Mouse (Mus musculus): ENCODE results near the gene Pola2. TPM values are rescaled to one million over a fixed set of nuclear protein-coding genes. Genes with fewer than 3 reads are reported as not detected.
A peak's percentile ranks its signal among the peaks of the same experiment; 100 is the strongest.

Pola2 gene
- polyA plus RNA-seq, 1 experiment: 26.2 TPM

DNA sequence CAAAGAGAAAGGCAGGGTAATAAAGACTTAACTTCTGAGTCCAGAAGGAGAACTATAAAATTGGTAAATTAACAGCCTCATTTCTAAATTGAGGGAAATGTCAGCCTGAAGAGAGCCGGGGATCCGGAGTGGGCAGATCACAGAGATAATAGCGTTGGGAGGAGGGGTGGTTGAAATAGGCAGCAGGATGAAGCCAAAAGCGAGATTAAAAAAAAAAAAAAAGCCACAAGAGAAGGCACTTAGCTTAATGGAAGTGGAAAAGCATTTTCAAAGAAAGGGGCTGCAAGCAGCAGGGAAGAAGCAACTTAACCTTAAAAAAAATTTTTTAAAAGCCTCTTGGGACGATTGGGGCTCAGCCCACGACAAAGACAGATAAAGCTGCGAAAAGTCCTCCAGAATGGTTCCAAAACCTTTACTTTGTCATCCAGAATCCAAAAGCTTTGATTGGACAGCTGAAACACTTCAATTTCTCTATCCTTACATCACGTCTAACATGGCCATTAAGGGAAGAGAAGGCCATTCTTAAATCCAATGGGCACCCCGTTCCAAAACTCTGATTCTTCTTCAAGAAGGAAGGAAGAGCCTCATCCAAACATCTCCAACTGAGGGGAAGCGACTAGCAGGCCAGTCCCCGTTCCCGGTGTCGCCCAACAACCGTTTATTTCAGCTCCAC is 52.4 kb downstream of the Pola2 start:
- H3K27ac ChIP-seq (ENCODE audit: insufficient read depth, low read depth, low read length): peak overlapping the region; percentile 74
- peaks cover 22% of the 10 kb centered on the region for H3K4me1 ChIP-seq (ENCODE audit: control insufficient read depth, insufficient read depth, low read length)
- 0 out of 2 replicates have a peak, but pooled peaks cover under 1% of the 10 kb centered on the region for H3K36me3 ChIP-seq (ENCODE audit: control insufficient read depth, insufficient read depth, low read length)
- no peak for DNase-seq
- TF ChIP-seq CTCF (conservative IDR thresholded peaks at IDR 0.05; ENCODE audit: insufficient read depth, insufficient read length, low read depth, low read length): no peak
- TF ChIP-seq POLR2A (IDR thresholded peaks at IDR 0.05; ENCODE audit: low read depth, low read length): no peak
- no peaks in the 10 kb centered on the region for H3K27me3 ChIP-seq (replicated peaks; ENCODE audit: control insufficient read depth, insufficient read depth, low read length)
- 3% methylated on average over 14 of the region's 14 CpGs for WGBS
- peak overlapping the region; percentile 82 for H3K4me3 ChIP-seq (ENCODE audit: insufficient read depth, low read depth, low read length)

DNA sequence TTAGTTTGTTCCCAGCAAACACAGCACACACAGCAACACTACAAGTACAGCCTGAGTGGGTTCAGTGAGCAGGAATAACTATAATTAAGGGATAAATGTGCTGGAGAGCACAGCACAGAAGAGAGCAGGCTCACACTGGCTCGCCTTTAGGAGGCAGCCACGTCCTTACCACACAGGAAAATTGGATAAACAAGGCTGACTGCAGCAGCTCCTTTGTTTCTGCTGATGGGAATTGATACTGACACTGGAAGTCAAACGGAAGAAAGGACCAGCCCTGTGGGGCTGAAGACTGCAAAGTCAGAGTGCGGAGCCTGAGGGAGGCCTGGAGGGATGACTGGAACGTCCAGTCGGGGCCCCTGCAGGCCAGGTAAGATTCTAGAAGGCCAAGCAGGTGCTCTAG is 53.8 kb downstream of the Pola2 start:
- H3K36me3 ChIP-seq (ENCODE audit: control insufficient read depth, insufficient read depth, low read length): 0 out of 2 replicates have a peak, but pooled peaks cover 3% of the 10 kb centered on the region
- H3K27ac ChIP-seq (ENCODE audit: insufficient read depth, low read depth, low read length): peak overlapping the region; percentile 24
- TF ChIP-seq CTCF (conservative IDR thresholded peaks at IDR 0.05; ENCODE audit: insufficient read depth, insufficient read length, low read depth, low read length): peak; percentile 28; the same call in 1 of the 2 replicates
- TF ChIP-seq POLR2A (IDR thresholded peaks at IDR 0.05; ENCODE audit: low read depth, low read length): no peak
- no peak overlapping the region; the same call in 1 of the 2 replicates for H3K4me3 ChIP-seq (ENCODE audit: insufficient read depth, low read depth, low read length)
- no peak for DNase-seq
- peaks cover 22% of the 10 kb centered on the region for H3K4me1 ChIP-seq (ENCODE audit: control insufficient read depth, insufficient read depth, low read length)
- 23% methylated on average over 6 of the region's 6 CpGs for WGBS
- H3K27me3 ChIP-seq (replicated peaks; ENCODE audit: control insufficient read depth, insufficient read depth, low read length): no peaks in the 10 kb centered on the region

DNA sequence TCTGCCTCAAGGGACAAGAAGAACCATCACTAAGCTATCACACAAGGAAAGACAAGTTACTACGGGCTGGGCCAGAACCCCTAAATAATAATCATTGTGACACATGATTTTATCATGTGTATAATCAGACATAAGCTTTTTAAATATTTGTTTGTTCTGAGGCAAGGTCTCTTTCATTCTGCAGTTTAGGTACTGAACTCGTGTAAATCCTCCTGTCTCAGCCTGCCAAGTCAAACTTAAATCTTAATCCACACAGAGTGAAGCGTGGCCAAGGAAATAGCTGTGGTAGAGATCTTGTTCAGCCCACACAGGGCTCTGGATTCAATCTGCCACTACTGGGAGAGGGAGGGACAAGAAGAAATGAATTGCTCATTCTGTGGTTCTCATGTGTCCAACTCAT is 56.7 kb downstream of the Pola2 start:
- 75% methylated on average over 3 of the region's 3 CpGs for WGBS
- Histone ChIP-seq H3K4me1 (ENCODE audit: control insufficient read depth, insufficient read depth, low read length) (peaks cover 13% of the 10 kb centered on the region), H3K4me3 (ENCODE audit: insufficient read depth, low read depth, low read length) (no peak overlapping the region), H3K36me3 (ENCODE audit: control insufficient read depth, insufficient read depth, low read length) (peaks cover 13% of the 10 kb centered on the region), H3K27me3 (replicated peaks; ENCODE audit: control insufficient read depth, insufficient read depth, low read length) (no peaks in the 10 kb centered on the region), H3K27ac (ENCODE audit: insufficient read depth, low read depth, low read length) (no peak overlapping the region)
- no peak for DNase-seq
- TF ChIP-seq POLR2A (IDR thresholded peaks at IDR 0.05; ENCODE audit: low read depth, low read length) (no peak), CTCF (conservative IDR thresholded peaks at IDR 0.05; ENCODE audit: insufficient read depth, insufficient read length, low read depth, low read length) (no peak)

DNA sequence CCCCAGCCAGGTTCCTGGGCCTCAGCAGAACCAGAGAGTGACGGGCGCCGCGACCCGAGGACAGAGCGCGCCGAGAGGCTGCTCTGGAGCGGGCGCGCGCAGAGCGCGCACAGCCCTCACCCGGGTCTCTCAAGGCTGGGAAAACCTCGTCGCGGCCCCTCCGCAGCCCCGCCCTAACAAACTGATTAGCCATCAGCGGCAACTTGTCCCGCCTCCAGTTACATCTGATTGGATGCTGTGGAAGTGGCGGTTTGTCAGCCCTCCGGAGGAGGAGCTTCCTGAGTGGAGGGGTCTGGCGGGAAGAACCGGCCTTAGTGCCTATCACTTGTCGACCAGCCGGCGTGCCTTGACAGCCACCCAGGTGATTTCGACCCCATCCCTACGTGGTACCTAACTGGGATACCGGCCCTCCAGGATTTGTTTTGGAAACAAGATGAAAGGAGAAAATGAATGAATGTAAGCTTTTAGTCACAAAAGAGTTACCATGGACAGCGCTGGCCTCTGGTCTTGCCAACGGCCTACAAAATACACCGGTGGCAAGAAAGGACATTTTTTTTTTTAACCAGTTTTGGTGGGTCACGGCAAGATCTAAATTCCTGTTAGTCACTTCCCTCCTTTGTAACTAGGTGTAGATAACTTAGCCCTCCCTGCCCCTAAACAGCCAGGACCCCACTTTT is 69.9 kb downstream of the Pola2 start, which contains the start of gene Tigd3:
Tigd3 (minus strand) TSS at position 148 of the 677 bp plus-strand sequence.
- DNase-seq: peak; percentile 97
- Histone ChIP-seq H3K4me3 (ENCODE audit: insufficient read depth, low read depth, low read length) (peak within 1 kb of the TSS; percentile 57), H3K27me3 (replicated peaks; ENCODE audit: control insufficient read depth, insufficient read depth, low read length) (no peaks in the 10 kb centered on the region), H3K4me1 (ENCODE audit: control insufficient read depth, insufficient read depth, low read length) (peaks cover 2% of the 10 kb centered on the region; the same call in 1 of the 2 replicates), H3K36me3 (ENCODE audit: control insufficient read depth, insufficient read depth, low read length) (no peaks in the 10 kb centered on the region; the same call in 1 of the 2 replicates), H3K27ac (ENCODE audit: insufficient read depth, low read depth, low read length) (no peak within 1 kb of the TSS)
- 2% methylated on average over 36 of the region's 36 CpGs for WGBS
- TF ChIP-seq POLR2A (IDR thresholded peaks at IDR 0.05; ENCODE audit: low read depth, low read length): no peak
- no peak for TF ChIP-seq CTCF (conservative IDR thresholded peaks at IDR 0.05; ENCODE audit: insufficient read depth, insufficient read length, low read depth, low read length)

DNA sequence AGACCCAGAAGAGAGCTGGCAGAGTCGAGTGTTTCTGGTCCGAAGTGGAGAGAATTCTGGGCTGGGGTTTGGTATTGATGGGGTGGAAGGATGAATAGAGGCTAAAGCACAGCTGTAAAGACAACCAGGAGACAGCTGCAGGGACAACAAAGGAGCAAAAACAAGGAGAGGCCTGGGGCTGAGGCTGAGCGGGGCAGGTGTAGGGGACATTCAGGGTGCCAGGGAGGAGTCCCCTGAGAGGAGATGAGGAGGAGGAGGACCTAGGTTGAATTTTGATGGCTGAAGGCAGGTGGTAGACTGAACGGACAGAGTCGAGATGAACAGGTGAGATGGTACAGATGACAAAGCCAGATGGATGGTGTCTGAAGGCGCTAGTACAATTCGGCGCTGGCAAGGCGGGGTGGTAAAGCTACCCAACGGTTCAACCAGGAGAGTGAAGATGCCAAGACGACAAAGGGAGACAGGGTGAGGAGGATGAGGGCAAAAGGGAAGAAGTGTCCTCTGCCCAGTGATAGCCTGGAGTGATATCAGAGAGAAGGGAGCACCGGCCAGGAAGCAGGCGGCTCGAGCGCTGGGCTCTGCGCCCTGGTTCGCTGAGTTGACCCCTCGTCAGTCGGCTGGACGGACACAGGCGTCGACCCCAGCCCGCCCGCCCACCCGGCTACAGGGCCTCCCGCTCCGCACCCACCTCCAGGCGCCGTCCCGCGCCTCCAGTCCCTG is 70.6 kb downstream of the Pola2 start:
- TF ChIP-seq POLR2A (IDR thresholded peaks at IDR 0.05; ENCODE audit: low read depth, low read length) (no peak), CTCF (conservative IDR thresholded peaks at IDR 0.05; ENCODE audit: insufficient read depth, insufficient read length, low read depth, low read length) (no peak)
- Histone ChIP-seq H3K4me1 (ENCODE audit: control insufficient read depth, insufficient read depth, low read length) (peaks cover 2% of the 10 kb centered on the region; the same call in 1 of the 2 replicates), H3K27me3 (replicated peaks; ENCODE audit: control insufficient read depth, insufficient read depth, low read length) (no peaks in the 10 kb centered on the region), H3K27ac (ENCODE audit: insufficient read depth, low read depth, low read length) (no peak overlapping the region), H3K36me3 (ENCODE audit: control insufficient read depth, insufficient read depth, low read length) (no peaks in the 10 kb centered on the region; the same call in 1 of the 2 replicates), H3K4me3 (ENCODE audit: insufficient read depth, low read depth, low read length) (peak overlapping the region; percentile 57)
- WGBS: 11% methylated on average over 31 of the region's 31 CpGs
- no peak for DNase-seq

DNA sequence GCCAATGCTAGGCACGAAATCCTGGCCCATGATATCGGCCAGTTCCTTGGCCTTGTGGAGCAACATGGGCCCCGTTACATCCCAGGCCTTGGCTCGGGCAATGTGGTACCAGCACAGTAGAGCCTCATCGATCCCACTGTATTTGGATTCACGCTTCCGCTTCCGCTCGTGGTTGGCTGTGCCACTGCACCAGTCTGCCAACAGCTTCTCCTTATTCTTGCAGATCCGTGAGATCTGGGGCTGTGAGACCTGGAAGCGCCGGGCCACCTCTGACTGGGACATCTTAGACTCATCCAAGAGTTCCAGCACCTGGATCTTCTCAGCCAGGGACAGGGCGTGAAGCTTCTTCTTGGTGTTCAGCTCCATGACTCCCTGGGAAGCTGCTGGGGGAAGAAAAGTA is 71.3 kb downstream of the Pola2 start:
- H3K27ac ChIP-seq (ENCODE audit: insufficient read depth, low read depth, low read length): no peak overlapping the region
- H3K4me1 ChIP-seq (ENCODE audit: control insufficient read depth, insufficient read depth, low read length): peaks cover 2% of the 10 kb centered on the region; the same call in 1 of the 2 replicates
- 88% methylated on average over 13 of the region's 13 CpGs for WGBS
- no peak overlapping the region for H3K4me3 ChIP-seq (ENCODE audit: insufficient read depth, low read depth, low read length)
- DNase-seq: no peak
- H3K36me3 ChIP-seq (ENCODE audit: control insufficient read depth, insufficient read depth, low read length): no peaks in the 10 kb centered on the region
- no peaks in the 10 kb centered on the region for H3K27me3 ChIP-seq (replicated peaks; ENCODE audit: control insufficient read depth, insufficient read depth, low read length)
- TF ChIP-seq POLR2A (IDR thresholded peaks at IDR 0.05; ENCODE audit: low read depth, low read length) (no peak), CTCF (conservative IDR thresholded peaks at IDR 0.05; ENCODE audit: insufficient read depth, insufficient read length, low read depth, low read length) (no peak)

All from kidney, adult 2 months (tissue).